Mouse (Mus musculus): ENCODE measurements around the gene Hrk. TPM values are rescaled to one million over a fixed set of nuclear protein-coding genes. Genes with fewer than 3 reads are reported as not detected.

Gene Hrk
- polyA plus RNA-seq, 1 experiment = 5.8 TPM

DNA sequence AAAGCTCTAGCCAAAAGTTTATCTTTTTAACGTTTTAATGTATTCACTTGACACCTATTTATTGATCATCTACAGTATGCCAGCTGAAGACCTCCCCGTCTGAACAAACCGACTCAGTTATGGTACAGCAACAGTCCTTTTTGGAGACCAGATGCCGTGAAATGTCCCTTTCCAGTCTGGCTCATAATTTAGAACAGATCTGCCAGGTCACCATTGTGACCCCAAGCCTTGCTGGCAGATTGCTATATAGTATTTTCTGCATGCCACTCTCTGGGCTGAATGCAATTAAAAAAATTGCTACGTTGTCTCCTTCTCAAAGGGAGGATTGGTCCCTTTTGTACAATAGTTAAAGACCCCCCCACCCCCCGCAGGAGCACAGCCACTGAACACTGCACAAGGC lies 23.9 kb downstream of the Hrk start:
- TF ChIP-seq POLR2A (IDR thresholded peaks at IDR 0.05; ENCODE audit: borderline replicate concordance, extremely low read depth, insufficient read depth, insufficient read length, poor library complexity, severe bottlenecking) (no peak), CTCF (IDR thresholded peaks at IDR 0.05; ENCODE audit: borderline replicate concordance, extremely low read depth, insufficient read depth, insufficient read length) (no peak)

DNA sequence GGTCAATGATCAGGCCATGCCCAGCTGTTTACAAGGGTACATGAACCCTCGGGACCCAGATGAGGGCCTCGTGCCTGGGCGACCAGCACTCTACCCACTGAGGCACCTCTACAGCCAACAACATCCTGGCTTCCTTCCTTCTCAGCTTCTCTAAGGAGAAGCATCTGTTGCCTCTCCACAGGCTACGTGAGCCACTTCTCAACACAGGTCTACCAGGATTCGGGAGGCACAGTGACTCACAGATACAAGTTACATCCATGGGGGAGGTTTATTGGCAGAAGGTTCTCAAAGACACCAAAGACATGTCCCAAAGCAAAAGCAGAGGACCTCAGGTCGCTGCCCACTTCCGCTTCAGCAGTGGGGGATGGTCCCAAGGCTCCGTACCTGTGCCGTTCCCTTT lies 26.0 kb downstream of the Hrk start:
- no peak for DNase-seq (ENCODE audit: low read depth)
- TF ChIP-seq POLR2A (IDR thresholded peaks at IDR 0.05; ENCODE audit: borderline replicate concordance, extremely low read depth, insufficient read depth, insufficient read length, poor library complexity, severe bottlenecking) = no peak
- TF ChIP-seq CTCF (IDR thresholded peaks at IDR 0.05; ENCODE audit: borderline replicate concordance, extremely low read depth, insufficient read depth, insufficient read length) = no peak

More for the DNA sequence above, 23.9 kb downstream of the Hrk start:
- no peak for DNase-seq (ENCODE audit: low read depth)

DNA sequence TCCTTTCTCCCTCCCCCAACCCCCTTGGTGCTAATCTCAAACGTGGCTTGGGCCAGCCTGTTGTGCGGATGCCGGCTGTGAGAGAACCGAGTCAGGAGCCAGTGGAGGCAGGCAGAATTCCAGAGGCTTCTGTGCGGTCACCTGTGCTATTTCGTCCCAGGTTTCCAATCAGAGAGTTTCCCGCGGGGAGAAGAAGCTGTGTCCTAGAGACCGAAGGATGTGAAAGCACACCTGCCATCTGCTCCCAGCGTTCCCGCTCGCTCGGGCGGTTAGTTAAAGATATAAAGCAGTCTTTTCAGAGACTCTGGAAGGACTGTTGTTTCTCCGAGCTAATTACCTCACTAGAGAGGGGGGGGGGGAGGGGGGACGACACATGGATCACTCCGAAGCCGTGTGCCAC lies 27.8 kb downstream of the Hrk start:
- TF ChIP-seq POLR2A (IDR thresholded peaks at IDR 0.05; ENCODE audit: borderline replicate concordance, extremely low read depth, insufficient read depth, insufficient read length, poor library complexity, severe bottlenecking) = no peak
- TF ChIP-seq CTCF (IDR thresholded peaks at IDR 0.05; ENCODE audit: borderline replicate concordance, extremely low read depth, insufficient read depth, insufficient read length) = no peak
- DNase-seq (ENCODE audit: low read depth) = peak; percentile 53

DNA sequence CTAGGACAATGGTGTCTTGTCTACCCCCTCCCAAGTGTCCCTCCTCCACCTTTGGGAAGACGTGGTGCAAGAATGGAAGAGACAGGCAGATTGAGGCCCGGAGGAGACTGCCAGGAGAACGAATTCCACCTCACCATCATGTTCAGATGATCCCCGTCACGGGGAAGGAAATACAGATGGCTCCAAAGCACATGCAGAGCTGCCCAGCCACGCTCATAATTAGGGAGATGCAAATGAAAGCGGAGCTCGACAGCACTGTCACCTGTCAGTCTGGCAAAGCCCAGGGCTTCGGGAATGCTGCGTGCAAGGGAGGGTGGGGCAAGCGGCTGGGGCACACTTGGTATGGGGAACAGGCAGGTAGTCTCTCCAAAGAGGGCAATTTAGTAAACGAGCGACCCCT lies 33.0 kb downstream of the Hrk start:
- TF ChIP-seq POLR2A (IDR thresholded peaks at IDR 0.05; ENCODE audit: borderline replicate concordance, extremely low read depth, insufficient read depth, insufficient read length, poor library complexity, severe bottlenecking) (no peak), CTCF (IDR thresholded peaks at IDR 0.05; ENCODE audit: borderline replicate concordance, extremely low read depth, insufficient read depth, insufficient read length) (no peak)
- peak; percentile 52 for DNase-seq (ENCODE audit: low read depth)

DNA sequence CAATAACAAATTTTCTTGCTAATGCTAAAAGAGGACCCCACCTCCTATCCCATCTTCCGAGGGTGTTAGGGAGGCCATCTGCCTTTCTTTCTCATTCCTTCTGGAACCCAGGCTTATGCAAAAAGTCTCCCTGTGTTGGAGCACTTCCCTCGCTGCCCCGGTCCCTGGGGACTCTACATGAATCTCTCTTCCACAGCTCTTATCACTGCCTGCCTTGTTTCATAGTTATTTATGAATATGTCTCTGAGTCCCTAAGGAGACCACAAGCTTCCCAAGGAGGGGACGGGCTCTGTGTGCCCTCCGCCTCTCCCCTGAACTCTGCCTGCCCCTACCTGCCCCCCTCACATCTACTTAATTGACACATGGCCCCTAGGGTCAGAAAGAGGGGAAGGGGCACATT lies 35.2 kb downstream of the Hrk start:
- peak; percentile 40 for DNase-seq (ENCODE audit: low read depth)
- no peak for TF ChIP-seq POLR2A (IDR thresholded peaks at IDR 0.05; ENCODE audit: borderline replicate concordance, extremely low read depth, insufficient read depth, insufficient read length, poor library complexity, severe bottlenecking)
- no peak for TF ChIP-seq CTCF (IDR thresholded peaks at IDR 0.05; ENCODE audit: borderline replicate concordance, extremely low read depth, insufficient read depth, insufficient read length)

DNA sequence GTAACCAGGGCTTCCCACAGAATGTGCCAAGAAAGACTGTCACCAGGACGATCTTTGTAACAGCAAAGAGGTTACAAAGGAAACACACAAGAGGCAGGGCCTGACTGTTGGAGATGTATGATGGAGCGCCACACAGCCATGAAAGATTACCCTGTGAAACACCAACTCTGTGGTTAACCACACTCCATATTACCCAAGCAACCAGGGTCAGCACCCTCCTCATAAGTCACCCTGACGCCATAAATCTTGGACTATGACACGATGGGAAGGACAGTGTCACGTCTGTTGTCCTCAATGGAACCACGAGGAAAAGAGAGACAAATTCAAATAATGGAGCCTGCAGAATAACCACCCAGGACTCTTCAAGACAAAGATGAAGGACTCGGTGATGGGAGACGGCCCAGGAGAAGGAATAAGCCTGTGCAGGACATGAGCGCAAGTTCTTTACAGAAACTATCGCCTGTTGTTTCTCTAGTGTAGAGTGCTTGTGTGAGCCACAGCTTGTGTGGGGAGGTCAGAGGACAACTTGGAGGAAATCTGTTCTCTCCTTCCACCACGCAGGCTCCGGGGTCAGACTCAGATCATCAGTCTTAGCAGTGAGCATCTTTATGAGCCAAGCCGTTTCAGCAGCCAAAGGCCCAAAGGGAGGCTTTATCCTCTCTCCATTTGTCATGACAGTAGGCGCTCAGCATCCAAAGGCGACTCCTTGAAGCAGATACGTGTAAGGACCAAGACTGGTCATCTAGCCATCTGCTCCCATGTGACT lies 40.4 kb downstream of the Hrk start:
- DNase-seq (ENCODE audit: low read depth) = no peak
- no peak for TF ChIP-seq POLR2A (IDR thresholded peaks at IDR 0.05; ENCODE audit: borderline replicate concordance, extremely low read depth, insufficient read depth, insufficient read length, poor library complexity, severe bottlenecking)
- TF ChIP-seq CTCF (IDR thresholded peaks at IDR 0.05; ENCODE audit: borderline replicate concordance, extremely low read depth, insufficient read depth, insufficient read length) = no peak

DNA sequence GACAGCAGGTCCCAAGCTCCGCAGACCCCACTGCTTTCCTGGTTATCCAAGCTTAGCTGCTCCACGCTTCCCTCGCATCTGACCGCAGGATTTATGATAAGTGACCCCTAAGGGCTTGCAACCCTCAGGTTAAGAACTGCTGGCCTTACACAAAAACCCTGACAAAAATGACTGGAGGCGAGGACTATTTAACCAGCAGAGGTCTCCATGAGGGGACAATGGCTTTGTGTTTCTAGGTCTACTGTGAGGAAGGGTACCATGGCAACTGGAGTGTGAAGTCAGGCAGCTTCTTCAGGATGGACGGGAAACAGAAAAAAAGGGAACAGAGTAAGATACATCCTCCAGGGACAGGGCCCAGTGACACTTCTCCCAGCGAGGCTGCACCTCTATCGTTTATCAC lies 41.4 kb downstream of the Hrk start:
- DNase-seq (ENCODE audit: low read depth) = no peak
- TF ChIP-seq POLR2A (IDR thresholded peaks at IDR 0.05; ENCODE audit: borderline replicate concordance, extremely low read depth, insufficient read depth, insufficient read length, poor library complexity, severe bottlenecking) (no peak), CTCF (IDR thresholded peaks at IDR 0.05; ENCODE audit: borderline replicate concordance, extremely low read depth, insufficient read depth, insufficient read length) (no peak)

DNA sequence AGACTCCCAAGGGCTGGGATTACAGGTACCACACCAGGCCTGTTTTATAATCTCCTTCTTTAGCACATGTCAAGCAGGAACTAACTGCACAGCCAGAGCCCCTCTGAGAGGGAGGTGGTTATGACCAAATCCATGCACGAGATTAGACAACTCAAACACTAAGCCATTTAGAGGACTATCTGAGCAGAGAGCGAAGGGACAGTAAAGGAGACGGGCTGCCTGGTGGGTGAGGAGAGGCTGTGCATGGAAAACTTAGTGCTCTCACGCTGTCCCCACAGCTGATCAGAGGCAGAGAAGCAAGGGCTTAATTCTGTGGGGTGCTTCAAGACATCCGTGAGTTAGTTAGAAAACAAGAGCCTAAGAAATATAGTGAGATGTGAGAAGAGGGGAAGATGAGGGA lies 49.6 kb downstream of the Hrk start:
- TF ChIP-seq POLR2A (IDR thresholded peaks at IDR 0.05; ENCODE audit: borderline replicate concordance, extremely low read depth, insufficient read depth, insufficient read length, poor library complexity, severe bottlenecking) (no peak), CTCF (IDR thresholded peaks at IDR 0.05; ENCODE audit: borderline replicate concordance, extremely low read depth, insufficient read depth, insufficient read length) (no peak)
- DNase-seq (ENCODE audit: low read depth) = no peak

DNA sequence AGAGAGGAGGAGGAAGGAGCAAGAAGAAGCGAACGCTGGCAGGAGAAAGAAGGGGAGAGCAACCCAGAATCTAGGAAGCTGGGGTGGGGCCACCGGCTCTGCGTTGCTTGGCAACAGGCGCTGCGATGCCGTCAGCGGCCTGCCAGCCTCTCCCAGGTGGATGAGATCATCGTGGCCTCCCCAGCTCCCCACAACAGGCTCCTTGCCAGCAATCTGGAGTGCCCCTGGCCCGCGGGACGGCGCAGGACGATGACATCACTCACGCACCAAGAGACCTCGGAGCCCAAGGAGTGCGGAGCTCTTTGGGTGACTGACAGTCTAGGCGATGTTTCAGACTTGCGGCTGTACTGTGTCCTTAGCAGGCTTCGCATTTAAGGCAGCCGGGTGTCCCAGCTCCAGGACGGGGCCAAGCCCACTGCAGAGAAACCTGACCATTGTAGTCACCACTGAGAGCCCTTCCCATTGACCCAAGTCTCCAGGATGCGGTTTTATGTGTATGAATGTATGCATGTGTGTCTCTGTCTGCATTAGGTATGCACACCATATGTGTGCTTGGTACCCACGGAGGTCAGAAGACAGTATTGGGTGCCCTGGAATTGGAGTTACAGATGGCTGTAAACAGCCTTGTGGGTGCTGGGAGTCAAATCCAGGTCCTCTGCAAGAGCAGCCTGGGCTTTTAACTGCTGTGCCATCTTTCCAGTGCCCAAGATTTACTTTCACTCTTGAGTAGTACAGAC lies 50.1 kb downstream of the Hrk start:
- TF ChIP-seq POLR2A (IDR thresholded peaks at IDR 0.05; ENCODE audit: borderline replicate concordance, extremely low read depth, insufficient read depth, insufficient read length, poor library complexity, severe bottlenecking) (no peak), CTCF (IDR thresholded peaks at IDR 0.05; ENCODE audit: borderline replicate concordance, extremely low read depth, insufficient read depth, insufficient read length) (no peak)
- DNase-seq (ENCODE audit: low read depth) = peak; percentile 94

DNA sequence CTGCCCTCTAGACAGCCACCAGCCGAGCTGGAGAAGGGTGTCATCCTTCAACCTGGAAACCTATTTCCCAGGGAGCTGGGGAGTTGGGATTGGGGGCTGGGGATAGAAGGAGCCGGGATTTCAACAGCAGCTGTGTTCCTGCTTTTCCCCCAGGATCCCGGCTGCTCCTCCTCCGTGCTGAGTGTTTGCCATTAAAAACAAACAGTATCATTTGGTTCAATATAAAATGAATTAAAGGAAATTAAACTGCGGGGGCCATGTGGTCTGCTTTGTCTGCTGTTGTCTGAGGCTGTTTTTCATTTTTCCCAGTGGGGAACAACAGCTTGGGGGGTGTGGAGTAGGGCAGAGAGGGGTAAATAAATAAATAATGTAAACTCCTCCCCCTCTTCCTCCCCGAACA lies 53.0 kb downstream of the Hrk start:
- TF ChIP-seq CTCF (IDR thresholded peaks at IDR 0.05; ENCODE audit: borderline replicate concordance, extremely low read depth, insufficient read depth, insufficient read length) (no peak), POLR2A (IDR thresholded peaks at IDR 0.05; ENCODE audit: borderline replicate concordance, extremely low read depth, insufficient read depth, insufficient read length, poor library complexity, severe bottlenecking) (no peak)
- DNase-seq (ENCODE audit: low read depth) = no peak

DNA sequence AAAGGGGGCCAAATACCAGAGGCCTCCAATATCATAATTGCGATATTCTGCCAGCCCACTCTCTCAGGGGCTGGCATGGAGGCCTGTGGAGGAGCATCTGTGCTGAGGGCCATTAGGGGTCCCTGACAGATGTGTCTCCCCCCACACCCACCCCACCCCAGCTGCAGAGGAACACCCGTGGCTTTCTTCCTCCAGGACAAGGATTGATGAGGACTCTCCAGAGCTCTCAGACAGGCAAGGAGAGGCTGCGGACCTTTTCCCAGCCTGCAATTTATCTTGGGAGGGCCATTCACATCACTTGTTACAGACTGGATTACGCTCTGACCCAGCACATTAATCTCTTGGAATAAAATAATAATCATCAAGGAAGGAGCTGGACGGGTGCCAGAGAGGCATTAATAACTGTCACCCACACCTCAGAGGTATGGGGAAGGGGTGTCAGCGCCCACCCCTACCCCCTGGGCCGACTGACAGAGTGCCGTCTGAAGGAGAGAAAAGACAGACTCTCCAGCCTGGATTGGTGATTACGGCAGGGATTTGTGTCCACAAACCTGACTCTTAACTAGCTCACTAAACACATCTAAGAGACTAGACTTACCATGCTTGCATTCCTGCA lies 58.8 kb downstream of the Hrk start:
- DNase-seq (ENCODE audit: low read depth) = no peak
- TF ChIP-seq CTCF (IDR thresholded peaks at IDR 0.05; ENCODE audit: borderline replicate concordance, extremely low read depth, insufficient read depth, insufficient read length) (no peak), POLR2A (IDR thresholded peaks at IDR 0.05; ENCODE audit: borderline replicate concordance, extremely low read depth, insufficient read depth, insufficient read length, poor library complexity, severe bottlenecking) (no peak)

Data from brain, embryonic 14.5 days (tissue).